16 mouse cellular contexts compared by ENCODE assay signal in genomic region chr9:54853619-54854018, GRCm38 (mm10).
"Had no signal": no experiment of that assay in that cellular context is flagged by ENCODE, and none has a peak within 500 bp of the region (broad histone marks: within the 10 kb centered on the region; RNA-seq: fewer than 3 reads in every experiment).

No protein-coding gene starts in this region.

- H3K4me3 ChIP-seq: limb, embryonic 12.5 days; liver, embryonic 15.5 days; megakaryocyte, embryonic 14.5 days; neural tube, embryonic 15.5 days had no signal

- DNase-seq: layer of hippocampus, adult 9-11 months; layer of hippocampus, postnatal 36 days; liver; lung, adult 2 months; right cerebral cortex, adult 18-20 months; right cerebral cortex, postnatal 25 days; thymus, adult 18-20 months; thymus, postnatal 14 days had no signal

- H3K9me3 ChIP-seq: limb, embryonic 12.5 days; liver, embryonic 15.5 days; megakaryocyte, embryonic 14.5 days; neural tube, embryonic 15.5 days had no signal

- H3K36me3 ChIP-seq: limb, embryonic 12.5 days; liver, embryonic 15.5 days; neural tube, embryonic 15.5 days had no signal

- ATAC-seq: lung, postnatal 0 days; midbrain, embryonic 16.5 days had no signal

- H3K9ac ChIP-seq: limb, embryonic 12.5 days; liver, embryonic 15.5 days; neural tube, embryonic 15.5 days had no signal

- H3K4me2 ChIP-seq: limb, embryonic 12.5 days; liver, embryonic 15.5 days; midbrain, embryonic 11.5 days; neural tube, embryonic 15.5 days had no signal

- H3K27me3 ChIP-seq: limb, embryonic 12.5 days; neural tube, embryonic 15.5 days had no signal

- H3K4me1 ChIP-seq: liver, embryonic 15.5 days; megakaryocyte, embryonic 14.5 days; neural tube, embryonic 15.5 days had no signal

- H3K27ac ChIP-seq: limb, embryonic 12.5 days; liver, embryonic 15.5 days; macrophage; neural tube, embryonic 15.5 days had no signal
